Mouse (Mus musculus): ENCODE measurements around the gene H2al1b. TPM values are rescaled to one million over a fixed set of nuclear protein-coding genes. Genes with fewer than 3 reads are reported as not detected.

The H2al1b gene
- total RNA-seq, 4 experiments from 2014 or later = not detected

DNA sequence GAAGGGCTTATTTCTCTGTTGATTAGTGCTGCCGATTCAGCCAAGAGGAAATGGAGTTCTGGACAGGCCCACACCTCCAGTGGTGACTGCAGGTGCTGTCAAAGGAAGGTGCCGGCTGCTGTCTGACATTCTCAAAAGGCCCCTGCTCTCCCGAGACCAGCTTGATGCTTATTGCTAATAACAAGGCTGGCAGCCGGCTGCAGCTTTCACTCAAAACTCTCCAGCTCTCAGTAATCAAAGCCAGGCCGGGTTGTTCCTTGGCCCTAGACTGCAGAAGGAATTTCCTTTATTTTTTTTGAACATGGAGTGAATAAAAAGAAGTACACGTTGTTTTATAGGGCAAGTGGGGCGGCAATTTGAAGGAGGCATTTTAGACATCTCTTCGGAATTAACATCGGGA is 43.5 kb downstream of the H2al1b start:
- DNase-seq (ENCODE audit: low spot score in 2 of 2) = no peak

GRCm38 (mm10) chrX:11346756-11347155 is 44.5 kb downstream of the H2al1b start:
- DNase-seq (ENCODE audit: low spot score in 2 of 2) = no peak

Other genes with a start within 250 kb of the H2al1b start
- not detected for gene H2al1a, start 3.2 kb upstream of the H2al1b start, total RNA-seq (2022)
- not detected for gene H2al1c, start 3.2 kb downstream of the H2al1b start, total RNA-seq (2022)
- gene H2al1d, start 6.4 kb downstream of the H2al1b start, total RNA-seq (2022) = not detected
- gene H2al1e, start 9.5 kb downstream of the H2al1b start, total RNA-seq (2022) = not detected
- not detected for gene H2al1f, start 12.7 kb downstream of the H2al1b start, total RNA-seq (2022)
- gene H2al1g, start 15.8 kb downstream of the H2al1b start, total RNA-seq (2022) = not detected
- gene H2al1h, start 19.1 kb downstream of the H2al1b start, total RNA-seq (2022) = not detected
- gene H2al1i, start 22.2 kb downstream of the H2al1b start, total RNA-seq (2022) = not detected
- gene H2al1j, start 25.4 kb downstream of the H2al1b start, total RNA-seq (2022) = not detected